10 mouse cellular contexts compared by ENCODE assay signal in the genomic region with DNA sequence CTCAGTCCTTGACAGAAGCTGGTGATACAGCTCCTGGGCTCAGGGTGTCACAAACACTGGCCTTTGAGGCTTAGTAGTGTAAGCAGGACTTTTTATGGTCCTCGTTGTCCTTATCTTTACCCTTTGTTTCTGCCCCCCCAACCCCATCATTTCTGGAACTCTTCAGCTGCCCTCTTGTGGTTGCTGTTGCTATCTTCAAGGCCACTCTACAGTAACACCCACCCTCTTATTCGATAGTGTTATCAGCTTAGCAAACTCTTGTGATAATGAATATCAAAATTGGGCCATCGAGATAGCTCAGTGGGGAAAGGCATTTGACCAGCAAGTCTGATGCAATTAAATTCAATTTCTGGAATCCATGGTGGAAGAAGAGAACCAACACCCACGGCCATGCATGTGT. TPM values are rescaled to one million over a fixed set of nuclear protein-coding genes. Genes with fewer than 3 reads are reported as not detected.
DNase-seq lines count a peak whose midpoint lies in the region; ATAC-seq lines count a peak whose summit lies in the region.
"Had no signal": no experiment of that assay in that cellular context is flagged by ENCODE, and none has a peak within 500 bp of the region (broad histone marks: within the 10 kb centered on the region; RNA-seq: fewer than 3 reads in every experiment).

No protein-coding gene starts in this region.

- H3K27me3 ChIP-seq in forebrain, embryonic 14.5 days (replicated peaks; ENCODE audit: control insufficient read depth, insufficient read depth, low read length) = no peaks in the 10 kb centered on the region
- no peaks in the 10 kb centered on the region for H3K27me3 ChIP-seq in forebrain, embryonic 13.5 days
- no peaks in the 10 kb centered on the region for H3K27me3 ChIP-seq in stomach, embryonic 16.5 days (ENCODE audit: control insufficient read depth, insufficient read depth, low read length)
- H3K27me3 ChIP-seq: hindbrain, embryonic 12.5 days; lung, embryonic 15.5 days had no signal

- H3K36me3 ChIP-seq in forebrain, embryonic 14.5 days (ENCODE audit: control insufficient read depth, insufficient read depth, low read length) = no peaks in the 10 kb centered on the region
- no peaks in the 10 kb centered on the region for H3K36me3 ChIP-seq in forebrain, embryonic 13.5 days (ENCODE audit: poor library complexity, severe bottlenecking)
- H3K36me3 ChIP-seq in stomach, embryonic 16.5 days (ENCODE audit: control insufficient read depth, insufficient read depth, low read length) = no peaks in the 10 kb centered on the region
- H3K36me3 ChIP-seq: hindbrain, embryonic 12.5 days; lung, embryonic 15.5 days had no signal

- ATAC-seq in forebrain, embryonic 14.5 days = no peak
- no peak for ATAC-seq in forebrain, embryonic 13.5 days
- no peak for ATAC-seq in stomach, embryonic 16.5 days (ENCODE audit: insufficient read depth, low FRiP score)
- no peak for ATAC-seq in inflammation-experienced regulatory T-cells, adult 6 months

- no peak overlapping the region for H3K27ac ChIP-seq in forebrain, embryonic 14.5 days (ENCODE audit: low read depth, low read length)
- no peak overlapping the region for H3K27ac ChIP-seq in forebrain, embryonic 13.5 days
- H3K27ac ChIP-seq in stomach, embryonic 16.5 days (ENCODE audit: low read length) = peak overlapping the region; percentile 6; the same call in 1 of the 2 replicates
- H3K27ac ChIP-seq: hindbrain, embryonic 12.5 days; lung, embryonic 15.5 days had no signal

- 78% methylated on average over 4 of the region's 4 CpGs for WGBS in forebrain, embryonic 14.5 days
- 77% methylated on average over 4 of the region's 4 CpGs for WGBS in forebrain, embryonic 13.5 days
- 50% methylated on average over 4 of the region's 4 CpGs for WGBS in stomach, embryonic 16.5 days

- DNase-seq in forebrain, embryonic 14.5 days (ENCODE audit: low spot score) = peak; percentile 32
- peak; percentile 46 for DNase-seq in retina, postnatal 1 day
- no peak for DNase-seq in retina, embryonic 14.5 days (ENCODE audit: low spot score)
- DNase-seq in kidney, postnatal 14 days = peak; percentile 30
- DNase-seq in spleen, postnatal 4 days (ENCODE audit: low spot score in 2 of 2) = no peak

- no peak overlapping the region for H3K4me3 ChIP-seq in forebrain, embryonic 14.5 days (ENCODE audit: low read depth, low read length)
- H3K4me3 ChIP-seq in forebrain, embryonic 13.5 days = no peak overlapping the region
- no peak overlapping the region for H3K4me3 ChIP-seq in stomach, embryonic 16.5 days (replicated peaks; ENCODE audit: low read length)
- H3K4me3 ChIP-seq: hindbrain, embryonic 12.5 days; lung, embryonic 15.5 days had no signal

- no peaks in the 10 kb centered on the region for H3K9me3 ChIP-seq in forebrain, embryonic 14.5 days (replicated peaks; ENCODE audit: control insufficient read depth, low read length)
- no peaks in the 10 kb centered on the region for H3K9me3 ChIP-seq in forebrain, embryonic 13.5 days (replicated peaks)
- H3K9me3 ChIP-seq in stomach, embryonic 16.5 days (replicated peaks; ENCODE audit: control insufficient read depth, low read length) = no peaks in the 10 kb centered on the region
- H3K9me3 ChIP-seq: hindbrain, embryonic 12.5 days; lung, embryonic 15.5 days had no signal

- H3K4me1 ChIP-seq in forebrain, embryonic 14.5 days (ENCODE audit: control insufficient read depth, insufficient read depth, low read length) = no peaks in the 10 kb centered on the region
- H3K4me1 ChIP-seq in forebrain, embryonic 13.5 days = no peaks in the 10 kb centered on the region
- no peaks in the 10 kb centered on the region for H3K4me1 ChIP-seq in stomach, embryonic 16.5 days (ENCODE audit: control insufficient read depth, insufficient read depth, low read length)
- H3K4me1 ChIP-seq: hindbrain, embryonic 12.5 days had no signal

- H3K4me2 ChIP-seq in forebrain, embryonic 14.5 days (ENCODE audit: low read length) = no peak overlapping the region
- no peak overlapping the region for H3K4me2 ChIP-seq in forebrain, embryonic 13.5 days
- no peak overlapping the region for H3K4me2 ChIP-seq in stomach, embryonic 16.5 days (ENCODE audit: low read depth, low read length)
- H3K4me2 ChIP-seq: hindbrain, embryonic 12.5 days; lung, embryonic 15.5 days had no signal

- no peak overlapping the region for H3K9ac ChIP-seq in forebrain, embryonic 14.5 days (ENCODE audit: low read length)
- no peak overlapping the region for H3K9ac ChIP-seq in forebrain, embryonic 13.5 days
- no peak overlapping the region for H3K9ac ChIP-seq in stomach, embryonic 16.5 days (ENCODE audit: low read length)
- H3K9ac ChIP-seq: hindbrain, embryonic 12.5 days; lung, embryonic 15.5 days had no signal

RNA-seq across cellular contexts. Expression of gene Fam178b, which starts 18.5 kb away (rescaled TPM):
- 0.26 TPM in 1 of 2 replicates, not detected in the other for polyA plus RNA-seq in forebrain, embryonic 14.5 days (2014; fragmentation: Nextera tagmentation; extraction: Ambion mirVana)
- 0.34 and 0.45 TPM in 2 replicates for polyA plus RNA-seq in forebrain, embryonic 13.5 days (2015; fragmentation: Nextera tagmentation; extraction: Ambion mirVana)
- polyA plus RNA-seq in stomach, embryonic 16.5 days (2015; fragmentation: Nextera tagmentation; extraction: Ambion mirVana) = 0.50 and 0.94 TPM in 2 replicates
- under 1 TPM in 1 of 3 experiments, not detected in 2; 0.40 TPM for polyA plus RNA-seq in inflammation-experienced regulatory T-cells, adult 6 months (2017; shearing (Covaris generic))

RNA-seq across cellular contexts. Expression of gene Cox5b, which starts 26.8 kb away (rescaled TPM):
- 606 and 697 TPM in 2 replicates for polyA plus RNA-seq in forebrain, embryonic 14.5 days (2014; fragmentation: Nextera tagmentation; extraction: Ambion mirVana)
- polyA plus RNA-seq in forebrain, embryonic 13.5 days (2015; fragmentation: Nextera tagmentation; extraction: Ambion mirVana) = 555 and 572 TPM in 2 replicates
- 591 and 640 TPM in 2 replicates for polyA plus RNA-seq in stomach, embryonic 16.5 days (2015; fragmentation: Nextera tagmentation; extraction: Ambion mirVana)
- polyA plus RNA-seq in inflammation-experienced regulatory T-cells, adult 6 months (2017; shearing (Covaris generic)) = 100 to 1,000 TPM; 273 to 480 (median 293) TPM

RNA-seq across cellular contexts. Expression of gene 4933424G06Rik, which starts 45.5 kb away (rescaled TPM):
- 0.40 TPM in 1 of 2 replicates, not detected in the other for polyA plus RNA-seq in forebrain, embryonic 14.5 days (2014; fragmentation: Nextera tagmentation; extraction: Ambion mirVana)
- polyA plus RNA-seq in forebrain, embryonic 13.5 days (2015; fragmentation: Nextera tagmentation; extraction: Ambion mirVana) = 0.69 TPM in 1 of 2 replicates, not detected in the other
- 0.13 TPM in 1 of 2 replicates, not detected in the other for polyA plus RNA-seq in stomach, embryonic 16.5 days (2015; fragmentation: Nextera tagmentation; extraction: Ambion mirVana)
- not detected for polyA plus RNA-seq in inflammation-experienced regulatory T-cells, adult 6 months (2017; shearing (Covaris generic))
- polyA plus RNA-seq: hindbrain, embryonic 12.5 days; lung, embryonic 15.5 days had no signal

RNA-seq across cellular contexts. Expression of gene Actr1b, which starts 49.8 kb away (rescaled TPM):
- 73.7 and 86.8 TPM in 2 replicates for polyA plus RNA-seq in forebrain, embryonic 14.5 days (2014; fragmentation: Nextera tagmentation; extraction: Ambion mirVana)
- 88.0 and 95.6 TPM in 2 replicates for polyA plus RNA-seq in forebrain, embryonic 13.5 days (2015; fragmentation: Nextera tagmentation; extraction: Ambion mirVana)
- polyA plus RNA-seq in stomach, embryonic 16.5 days (2015; fragmentation: Nextera tagmentation; extraction: Ambion mirVana) = 95.3 and 103 TPM in 2 replicates
- 10 to 100 TPM; 37.4 to 47.1 (median 41.0) TPM for polyA plus RNA-seq in inflammation-experienced regulatory T-cells, adult 6 months (2017; shearing (Covaris generic))

Comparison
In these comparisons a context has a peak if more than half of its experiments do, and no peak if none do; other contexts are left out.
1. DNase-seq: peak in forebrain, embryonic 14.5 days (single experiment), retina, postnatal 1 day (single experiment) and kidney, postnatal 14 days (single experiment); none in retina, embryonic 14.5 days (single experiment) and spleen, postnatal 4 days (0 of 2).